Mouse (Mus musculus): ENCODE measurements around the gene Clstn2.

The Clstn2 gene

DNA sequence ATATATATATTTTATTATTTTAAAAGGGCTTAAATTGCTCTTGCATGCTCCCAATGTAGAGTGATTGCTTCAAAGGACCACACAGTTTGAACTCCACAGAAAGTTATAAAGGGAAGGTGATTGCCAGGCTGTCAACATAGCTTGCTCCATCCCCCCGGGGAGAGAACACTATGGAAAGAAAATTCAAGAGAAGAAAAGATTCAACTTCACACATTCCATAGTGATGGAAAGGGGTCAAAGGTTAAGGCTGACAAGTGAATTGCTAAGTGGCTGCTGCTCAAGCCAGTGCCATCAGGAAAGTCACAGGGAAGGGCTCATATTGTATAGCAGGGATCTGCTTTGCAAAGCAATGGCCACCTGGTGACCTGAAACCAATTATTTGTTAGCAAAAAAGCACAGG, 360.8 kb downstream of the Clstn2 start:
- DNase-seq: no peak

DNA sequence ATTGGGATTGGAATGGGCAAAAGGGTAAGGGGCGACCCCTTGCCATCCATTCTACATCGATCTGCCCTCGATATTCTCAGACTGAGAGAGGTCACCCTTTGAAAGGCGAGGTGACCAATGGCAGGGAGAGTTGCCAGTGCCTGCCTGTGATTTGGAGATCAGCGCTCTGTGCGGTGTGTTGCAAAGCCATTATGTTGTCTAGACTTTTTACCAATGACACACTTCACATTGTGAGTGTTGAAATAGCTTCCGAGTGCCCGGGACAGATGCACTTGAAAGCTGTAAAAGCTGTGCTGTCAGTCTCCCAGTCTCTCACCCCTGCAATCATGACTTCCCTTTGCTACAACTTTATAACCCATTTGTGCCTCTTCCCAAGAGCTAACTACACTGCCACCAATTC, 362.3 kb downstream of the Clstn2 start:
- no peak for DNase-seq

DNA sequence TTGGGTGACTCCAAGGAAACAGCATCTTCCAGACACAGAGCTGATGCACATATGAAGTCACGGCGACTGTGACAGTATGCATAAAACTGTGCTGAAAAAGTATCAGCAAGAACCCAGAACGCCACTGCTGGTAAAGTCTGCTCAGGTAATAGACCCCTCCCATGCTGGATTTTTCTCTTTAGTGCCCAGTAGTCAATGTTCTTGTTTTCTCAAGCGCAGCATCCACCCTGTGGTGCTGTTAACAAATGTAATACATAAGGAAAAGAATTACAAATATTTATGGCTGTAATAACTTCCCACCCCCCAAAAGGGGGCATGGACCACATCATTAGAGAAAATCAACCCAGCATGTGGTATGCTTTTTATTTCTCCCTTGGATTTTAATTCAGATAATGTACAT, 372.0 kb downstream of the Clstn2 start:
- DNase-seq: no peak

DNA sequence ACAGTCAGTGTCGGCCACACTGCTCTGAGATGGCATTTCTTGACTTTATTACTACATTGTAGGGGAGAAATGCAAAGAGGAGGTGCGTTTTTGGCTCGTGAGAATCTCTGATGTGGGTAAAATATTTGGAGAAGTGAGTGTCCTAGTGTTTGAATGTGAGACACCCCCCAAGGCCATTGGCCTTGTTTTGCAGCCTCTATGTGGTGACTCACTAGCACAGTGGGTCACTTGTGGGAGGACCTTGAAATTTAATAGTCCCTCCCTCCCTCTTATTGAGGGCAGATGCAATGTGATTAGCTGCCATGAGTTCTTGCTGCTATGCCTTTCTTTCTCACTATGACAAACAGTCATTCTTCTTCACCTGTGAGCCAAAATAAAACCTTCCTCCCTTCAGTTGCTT, 374.2 kb downstream of the Clstn2 start:
- no peak for DNase-seq

DNA sequence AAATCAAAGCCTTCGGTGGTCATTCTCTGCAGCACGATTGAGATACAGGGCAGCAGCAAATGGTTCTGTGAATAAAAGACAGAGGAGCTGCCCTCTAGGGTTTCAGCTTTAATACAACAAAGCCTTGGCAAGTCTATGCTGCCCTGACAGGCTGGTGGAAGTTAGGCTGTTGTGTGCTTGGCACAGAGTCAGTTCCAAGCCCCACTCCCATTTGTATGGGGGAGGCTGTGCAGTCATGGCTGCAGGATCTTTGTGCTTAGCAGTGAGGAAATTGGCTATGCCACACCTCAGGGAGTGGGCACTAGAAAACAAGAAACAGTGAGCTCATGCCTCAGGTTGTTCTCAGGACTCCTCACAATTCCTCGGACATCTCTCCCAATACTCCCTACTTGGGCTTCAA, 384.6 kb downstream of the Clstn2 start:
- no peak for DNase-seq

DNA sequence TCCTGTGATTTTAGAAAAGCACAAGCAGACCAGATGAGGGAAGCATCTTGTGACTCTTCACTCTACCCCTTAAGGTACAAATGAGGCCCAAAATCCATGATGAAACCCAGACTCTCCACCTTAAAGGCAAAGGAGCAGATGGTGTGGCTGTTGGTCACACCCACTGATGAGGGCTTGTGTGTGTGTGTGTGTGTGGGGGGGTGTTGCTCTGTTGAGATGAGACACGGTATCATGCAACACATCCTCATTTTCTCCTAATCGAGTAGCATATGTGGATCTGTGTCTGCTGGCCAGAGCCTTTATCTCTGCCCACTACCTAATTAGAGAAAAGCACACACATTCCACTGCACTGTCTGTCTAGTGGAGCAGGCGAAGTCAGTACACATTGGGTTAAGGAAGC, 387.2 kb downstream of the Clstn2 start:
- DNase-seq: no peak

DNA sequence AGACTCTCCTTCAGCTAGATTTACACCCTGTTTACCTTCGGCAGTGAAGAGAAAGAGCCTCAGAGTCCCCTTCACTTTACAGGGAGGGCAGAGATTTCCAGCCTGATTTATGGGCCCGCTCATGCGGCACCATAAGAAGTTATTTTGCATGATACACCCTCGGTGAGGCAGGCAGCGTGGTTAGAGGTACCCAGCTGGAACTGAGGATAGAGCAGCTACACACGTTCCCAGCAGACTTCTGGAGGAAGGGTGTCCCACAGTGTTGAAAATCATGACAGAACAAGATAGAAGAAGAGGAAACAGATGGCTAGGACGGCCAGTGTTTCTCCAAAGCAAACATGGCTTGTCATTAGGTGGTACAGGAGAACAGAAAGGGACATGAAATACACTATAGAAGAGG, 390.6 kb downstream of the Clstn2 start:
- DNase-seq: no peak

DNA sequence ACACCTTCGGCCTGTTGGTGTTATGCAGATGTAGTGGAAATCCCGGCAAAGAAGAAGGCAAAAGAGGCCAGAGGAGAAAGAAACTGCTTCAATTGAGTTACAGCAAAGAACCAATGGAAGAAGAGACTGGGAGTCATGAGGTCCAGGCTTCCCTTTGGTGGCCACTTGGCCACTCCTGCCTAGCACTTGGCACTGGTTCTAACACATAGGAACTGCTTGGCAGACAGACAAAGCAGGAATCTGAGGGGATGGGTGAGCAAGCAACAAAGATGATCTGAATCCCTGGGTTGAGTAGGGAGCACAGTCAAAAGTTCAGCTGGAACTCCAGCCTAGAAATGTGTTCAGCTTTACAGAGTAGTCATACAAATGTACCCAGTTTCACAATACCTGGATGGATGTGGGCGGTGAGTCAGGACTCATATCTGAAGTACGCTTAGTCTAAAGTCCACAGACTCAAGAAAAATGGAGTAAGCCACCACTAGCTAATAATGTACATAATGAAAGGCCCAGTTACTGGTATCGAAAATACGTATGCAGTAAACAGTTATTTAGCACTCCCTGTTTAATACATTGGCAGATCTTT, 392.9 kb downstream of the Clstn2 start:
- no peak for DNase-seq

DNA sequence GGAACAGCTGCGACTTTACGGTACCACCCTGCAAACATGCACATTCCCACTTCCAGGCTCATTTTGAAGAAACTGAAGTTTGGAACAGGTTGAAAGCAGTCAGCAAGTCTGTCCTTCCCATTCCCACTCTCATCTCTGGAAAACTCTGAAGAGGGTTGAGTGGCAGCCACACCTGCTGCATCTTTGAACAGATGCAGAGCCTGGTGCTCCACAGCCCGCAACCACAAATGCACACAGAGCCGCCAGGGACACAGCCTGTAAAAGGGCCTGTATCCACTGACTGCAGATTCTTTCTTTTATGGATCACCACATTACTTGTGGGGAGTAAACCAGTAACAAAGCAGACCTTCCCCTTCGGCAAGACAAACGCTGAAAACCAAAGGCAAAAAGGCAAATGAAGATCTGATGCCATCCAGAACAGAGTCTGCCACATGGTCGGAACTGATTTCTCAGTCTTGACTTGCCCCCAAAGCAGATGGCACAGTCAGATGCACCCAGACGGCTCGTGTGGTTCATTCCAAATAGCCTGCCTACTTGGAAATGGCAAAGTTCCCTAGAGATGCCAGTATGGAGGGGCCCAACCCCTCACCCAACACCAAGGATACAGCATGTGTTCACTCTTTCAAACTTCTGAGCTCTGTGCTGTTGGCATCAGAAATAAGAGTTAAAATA, 394.2 kb downstream of the Clstn2 start:
- no peak for DNase-seq

DNA sequence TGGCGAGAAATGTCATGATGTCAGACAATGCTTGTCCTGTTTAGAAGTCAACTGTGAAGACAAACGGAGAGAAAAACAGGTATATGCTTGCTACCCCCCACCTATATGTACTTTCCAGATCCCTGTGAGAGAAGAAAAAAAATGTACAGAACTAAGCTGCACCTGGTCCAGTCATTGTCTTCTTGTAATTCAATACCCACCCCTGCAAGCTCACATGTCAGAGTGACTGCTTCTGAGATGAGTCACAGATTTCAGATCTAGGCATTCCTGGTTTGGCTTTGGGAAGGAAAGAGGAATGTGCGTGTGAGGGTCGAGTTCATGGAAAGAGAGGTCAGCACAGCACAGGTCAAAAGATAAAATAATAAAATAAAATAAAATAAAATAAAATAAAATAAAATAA, 397.6 kb downstream of the Clstn2 start:
- DNase-seq: no peak

DNA sequence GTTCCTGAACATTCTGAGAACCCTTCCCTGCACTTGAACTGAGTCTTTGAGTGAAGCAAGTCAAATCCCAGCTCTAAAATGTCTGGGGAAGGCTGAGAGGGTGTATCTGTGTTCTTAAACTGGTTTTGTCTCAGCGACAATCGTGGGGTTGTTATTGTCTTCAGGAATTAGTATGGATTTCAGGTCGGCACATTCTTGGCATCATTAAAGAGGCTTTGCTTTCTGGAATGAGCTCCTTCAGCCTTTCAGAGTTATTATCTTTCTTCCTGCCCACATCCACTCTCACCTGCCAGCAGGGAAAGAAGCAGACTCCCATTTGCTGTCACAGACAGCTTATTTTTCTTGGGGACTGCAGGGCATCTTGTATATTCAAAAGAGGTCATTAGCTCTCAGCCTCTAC, 398.1 kb downstream of the Clstn2 start:
- DNase-seq: no peak

DNA sequence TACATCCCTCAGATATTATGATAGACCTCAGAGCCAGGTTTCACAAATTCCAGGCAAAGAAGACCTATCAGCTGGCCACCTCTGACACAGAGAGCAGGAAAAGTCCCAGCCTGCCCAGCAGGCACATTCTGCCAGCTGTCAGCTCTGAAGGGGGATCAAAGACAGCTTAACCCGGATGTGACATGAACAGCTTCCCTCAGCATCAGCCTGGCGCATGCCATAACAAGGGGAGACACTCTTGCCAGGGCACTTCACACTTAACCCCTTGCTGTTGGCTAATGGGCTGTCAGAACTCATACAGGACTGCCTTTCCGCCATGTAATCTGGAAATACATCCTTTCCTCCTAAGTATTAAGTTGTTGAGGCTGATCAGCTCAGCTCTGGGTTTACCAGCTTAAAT, 403.8 kb downstream of the Clstn2 start:
- DNase-seq: no peak

DNA sequence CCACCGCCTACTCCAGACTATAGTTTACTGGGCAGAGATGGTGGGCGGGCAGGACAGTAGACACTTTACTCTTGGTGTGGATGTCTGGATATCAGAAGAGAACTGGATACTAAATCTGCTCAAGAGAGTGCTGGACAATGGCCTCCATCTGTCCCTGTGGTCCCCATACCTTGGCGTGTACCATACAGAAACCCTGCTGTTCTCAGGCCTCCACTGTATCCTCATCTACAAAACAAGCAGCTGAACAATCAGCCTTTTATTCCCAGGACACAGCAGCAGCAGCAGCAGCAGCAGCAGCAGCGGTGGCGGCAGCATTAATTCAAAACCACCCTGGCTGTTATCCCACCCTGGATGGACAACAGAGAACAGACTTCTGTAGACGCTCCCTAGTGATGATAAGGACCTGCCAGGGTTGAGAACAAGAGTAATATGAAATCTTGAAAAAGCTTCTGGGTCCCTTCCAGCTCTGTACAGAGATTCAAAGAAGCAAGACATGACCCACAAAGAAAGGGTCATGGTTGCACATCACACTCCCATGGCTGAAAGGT, 404.5 kb downstream of the Clstn2 start:
- DNase-seq: no peak

DNA sequence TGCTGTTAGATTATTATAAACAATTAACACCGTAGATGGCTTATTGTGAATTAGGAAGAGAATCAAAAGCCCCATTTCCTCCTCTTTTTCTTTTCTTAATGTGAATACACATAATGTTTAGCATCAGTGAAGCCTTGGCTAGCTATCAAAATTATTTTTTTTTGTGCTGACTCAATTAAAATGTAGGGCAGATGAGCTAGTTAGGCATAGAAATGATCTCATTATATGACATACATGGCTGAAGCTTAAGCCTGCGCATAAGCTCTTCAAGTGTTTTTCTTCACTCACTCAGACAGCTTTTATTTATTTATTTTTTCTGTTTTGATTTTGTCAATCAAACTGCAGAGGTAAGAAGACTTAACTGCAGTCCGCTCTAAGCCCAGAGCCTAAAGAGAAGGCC, 405.1 kb downstream of the Clstn2 start:
- no peak for DNase-seq

DNA sequence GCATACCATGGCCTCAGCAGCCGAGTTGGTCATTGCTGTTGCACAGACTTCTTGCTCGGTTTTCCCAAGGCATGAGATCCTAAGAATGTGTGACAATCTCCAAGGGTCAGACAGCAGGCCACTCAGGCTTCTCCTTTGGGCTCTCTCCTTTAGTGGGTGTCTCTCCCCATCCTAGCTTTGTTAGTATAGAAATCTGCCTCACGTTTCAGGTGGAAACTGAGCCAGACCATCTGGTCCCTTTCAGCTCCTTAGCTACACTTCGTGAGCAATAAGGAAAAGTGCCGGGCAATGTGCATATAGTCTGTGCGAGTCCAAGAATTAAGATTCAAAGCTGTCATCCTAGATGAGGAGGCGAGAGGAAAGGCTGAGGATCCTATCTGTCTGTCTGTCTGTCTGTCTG, 422.4 kb downstream of the Clstn2 start:
- DNase-seq: no peak

DNA sequence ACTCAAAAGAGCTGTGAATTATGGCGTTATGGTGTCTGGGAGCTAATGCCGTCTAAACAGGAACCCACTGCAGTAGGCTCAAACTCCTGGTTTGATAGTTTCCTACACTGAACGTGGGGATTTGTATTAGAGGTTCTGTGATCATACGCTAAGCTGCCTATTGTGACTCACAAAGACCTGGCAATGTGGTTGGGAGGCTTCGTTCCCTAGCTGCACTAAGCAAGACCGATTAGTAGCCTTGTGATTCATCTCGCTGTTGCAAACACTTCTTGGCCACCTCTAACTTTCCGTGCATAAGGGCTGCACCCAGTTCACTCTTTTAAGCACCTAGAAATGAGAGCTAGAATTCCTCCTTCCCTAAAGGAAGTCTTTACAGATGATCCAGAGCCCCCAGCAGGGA, 429.3 kb downstream of the Clstn2 start:
- DNase-seq: no peak

DNA sequence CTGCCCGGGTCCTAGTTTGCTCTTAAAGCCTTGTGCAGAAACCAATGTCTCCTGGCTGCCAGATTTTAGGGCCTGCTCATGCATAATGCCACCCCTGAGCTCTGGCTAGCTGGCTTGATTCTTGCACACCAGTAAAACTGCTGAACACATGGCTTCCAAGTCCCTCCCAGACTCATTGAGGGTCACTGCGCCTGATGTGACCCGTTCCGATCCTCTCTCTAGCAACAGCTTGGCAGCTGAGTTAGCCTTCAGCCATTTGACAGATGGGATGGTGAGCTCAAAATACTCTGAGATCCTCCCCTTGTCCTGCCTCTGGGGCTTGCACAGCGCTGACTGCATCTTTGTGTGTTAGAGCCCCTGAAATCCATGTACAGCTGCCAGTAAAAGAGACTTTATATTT, 430.5 kb downstream of the Clstn2 start:
- DNase-seq: no peak

DNA sequence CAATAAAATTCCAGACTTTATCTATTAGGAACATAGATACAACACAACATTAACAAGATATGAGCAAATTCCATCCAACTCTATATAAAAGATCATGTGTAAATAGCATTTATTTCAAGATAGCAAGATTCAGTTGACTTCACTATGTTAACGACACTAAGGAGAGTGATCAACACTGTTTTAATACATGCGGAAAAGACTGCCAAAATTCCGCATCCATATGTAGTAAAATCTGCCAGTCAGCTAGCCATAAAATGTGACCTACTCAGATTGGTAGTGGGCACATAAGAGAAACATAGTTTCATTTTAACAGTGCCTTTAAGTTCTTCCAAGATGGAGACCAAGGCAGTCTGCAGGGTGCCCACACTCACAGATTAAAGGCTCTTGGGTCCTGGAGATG, 434.0 kb downstream of the Clstn2 start:
- no peak for DNase-seq

DNA sequence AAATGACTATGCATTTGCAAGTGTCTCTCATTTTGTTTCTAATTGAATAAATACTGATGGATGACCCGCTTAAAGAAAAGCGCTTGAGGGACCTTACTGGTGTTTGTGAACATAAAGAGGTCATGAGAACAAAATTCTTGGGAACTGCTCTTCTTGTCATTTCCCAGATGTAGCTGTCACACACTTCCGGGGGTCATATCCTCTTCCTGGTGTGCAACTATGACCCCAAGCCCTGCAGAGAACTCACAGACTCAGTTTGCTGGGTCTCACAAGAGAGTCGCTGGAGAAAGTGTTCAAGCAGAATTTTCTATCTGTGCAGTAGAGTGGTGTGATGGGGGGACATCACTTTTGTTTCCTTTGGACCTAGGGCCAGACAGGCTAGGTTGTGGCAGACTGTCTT, 442.3 kb downstream of the Clstn2 start:
- no peak for DNase-seq

DNA sequence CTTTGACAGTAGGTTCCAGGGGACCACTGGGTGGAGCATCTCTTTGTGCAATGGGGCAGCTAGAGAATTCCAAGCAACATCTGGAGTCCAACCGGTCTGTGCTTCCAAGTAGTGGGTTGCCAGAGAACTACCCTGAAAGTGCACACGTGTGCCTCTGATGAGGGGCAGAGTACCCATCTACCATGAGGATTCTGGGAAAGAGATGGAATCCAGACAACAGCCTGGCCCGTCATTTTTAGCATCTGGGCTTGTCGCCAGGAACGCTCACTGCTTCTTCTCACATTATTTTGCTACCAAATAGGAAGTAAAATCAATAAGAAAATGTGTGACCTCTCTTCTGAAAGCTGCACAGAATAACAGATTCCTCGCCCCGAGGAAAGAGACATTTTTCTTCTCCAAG, 462.1 kb downstream of the Clstn2 start:
- DNase-seq: no peak

DNA sequence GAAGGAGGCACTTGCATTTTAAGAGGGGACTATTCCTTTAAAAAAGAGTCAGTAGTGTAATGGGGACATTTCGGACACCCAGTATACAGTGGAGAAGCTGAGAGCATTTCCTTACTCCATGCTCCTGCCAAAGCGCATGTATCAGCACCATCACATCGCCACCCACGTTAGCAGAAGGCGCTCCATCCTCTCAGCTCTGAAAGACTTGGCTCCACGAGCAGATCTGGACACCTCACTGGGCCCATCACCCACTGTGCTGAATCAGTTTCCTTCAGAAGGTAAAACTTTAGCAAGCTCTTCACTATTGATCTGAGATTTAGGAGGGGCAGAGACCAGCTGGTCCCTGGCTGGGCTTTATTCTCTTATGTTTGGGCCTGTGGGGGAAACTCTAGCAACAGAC, 469.9 kb downstream of the Clstn2 start:
- no peak for DNase-seq

DNA sequence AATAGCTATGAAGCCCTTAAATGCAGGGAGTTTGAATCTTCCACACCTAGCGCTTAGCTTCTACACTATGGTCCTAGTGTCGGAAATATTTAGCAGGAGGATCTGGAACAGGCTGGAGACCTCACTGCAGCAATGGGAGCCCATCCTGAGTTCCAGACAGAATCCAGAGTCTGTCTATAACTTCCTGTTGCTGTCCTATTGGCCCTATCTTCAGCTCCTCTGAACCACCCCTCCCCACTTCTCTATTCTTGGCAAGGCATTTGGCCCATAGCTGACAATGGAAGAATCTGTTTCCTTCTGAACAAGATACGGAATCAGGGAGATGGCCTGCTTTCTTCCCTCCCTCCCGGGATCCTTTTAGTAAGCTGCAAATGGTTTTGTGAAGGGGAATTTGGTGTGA, 488.6 kb downstream of the Clstn2 start:
- no peak for DNase-seq

DNA sequence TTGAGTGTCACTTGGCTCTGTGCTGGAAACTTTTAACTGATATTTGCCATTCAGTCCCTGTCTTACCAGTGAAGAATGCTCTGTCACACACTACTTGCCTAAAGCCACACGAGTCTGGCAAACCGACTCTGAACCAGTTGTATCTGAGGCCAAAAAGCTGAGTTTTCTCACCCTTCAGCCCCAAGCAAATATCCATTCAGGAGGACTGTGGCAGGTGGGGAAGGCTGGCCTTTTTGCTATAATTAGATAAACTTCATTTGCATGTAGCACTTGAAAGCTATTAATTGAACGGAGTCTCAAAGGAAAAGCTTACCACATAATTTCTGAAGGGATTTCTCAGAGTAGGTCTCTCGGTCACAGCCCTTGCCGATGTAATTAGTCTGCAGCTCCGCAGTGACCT, 491.6 kb downstream of the Clstn2 start:
- DNase-seq: no peak

DNA sequence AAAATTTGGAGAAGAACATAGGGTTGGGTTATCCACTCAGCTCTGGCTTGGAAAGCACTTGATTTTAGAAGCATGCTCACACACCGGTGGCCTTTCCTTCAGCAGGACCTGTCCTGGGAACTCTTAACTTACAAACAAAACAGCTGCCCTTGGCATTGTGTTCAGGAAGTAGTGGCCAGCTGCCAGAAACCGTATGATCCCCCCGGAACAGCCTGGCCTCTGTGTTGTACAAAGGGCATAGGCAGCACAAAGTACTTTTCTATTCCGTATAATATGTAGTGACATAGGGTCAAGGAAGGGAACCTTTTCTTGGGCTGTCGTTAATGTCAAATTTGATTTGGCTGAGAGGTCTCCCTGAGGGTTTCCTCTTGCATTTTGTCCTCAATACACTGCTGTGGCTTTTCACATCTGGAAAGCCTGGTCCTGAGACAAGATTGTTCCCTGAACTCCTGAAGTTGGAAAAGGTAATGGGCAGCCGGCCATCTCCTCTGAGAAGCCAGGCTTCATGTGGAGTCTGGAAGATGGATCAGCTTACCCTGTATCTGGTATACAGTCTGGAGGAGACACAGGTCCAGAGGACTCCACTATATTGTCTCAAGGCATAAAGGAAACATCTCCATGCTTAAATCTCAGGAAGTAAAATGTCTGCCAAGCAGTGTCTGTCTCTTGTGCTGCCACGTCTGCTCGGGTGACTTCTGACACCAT, 494.8 kb downstream of the Clstn2 start:
- DNase-seq: no peak

Data from liver (tissue).